Mouse (Mus musculus): ENCODE data around the gene Bcas2. TPM values are rescaled to one million over a fixed set of nuclear protein-coding genes. Genes with fewer than 3 reads are reported as not detected.
"Not testable (repeated sequence)": the region's sequence is repeated elsewhere in the genome, so short reads cannot be mapped to it uniquely, and the experiment has no call there.

Bcas2 gene
- polyA plus RNA-seq, 1 experiment, result 40.9 TPM

DNA sequence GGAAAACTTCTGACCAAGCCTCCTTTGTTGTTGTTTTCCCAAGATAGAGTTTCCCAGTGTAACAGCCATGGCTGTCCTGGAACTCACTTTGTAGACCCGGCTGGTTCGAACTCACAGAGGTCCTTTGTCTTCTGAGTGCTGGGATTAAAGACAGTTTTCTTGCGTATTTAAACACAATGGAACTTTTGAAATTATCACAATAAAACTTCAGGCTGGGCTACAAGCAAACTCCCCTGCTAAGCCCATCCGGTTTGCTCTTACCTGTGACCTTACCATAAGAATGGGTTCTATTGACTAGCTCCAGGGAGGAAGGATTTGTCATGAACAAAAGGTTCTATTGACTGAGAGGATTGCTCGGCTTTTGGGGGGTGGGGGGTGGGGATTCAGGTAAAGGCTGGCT lies 36.3 kb downstream of the Bcas2 start:
- Histone ChIP-seq H3K4me3 (replicated peaks) (no peak overlapping the region), H3K4me1 (ENCODE audit: control insufficient read depth) (no peaks in the 10 kb centered on the region; the same call in 1 of the 2 replicates), H3K36me3 (ENCODE audit: control insufficient read depth) (no peaks in the 10 kb centered on the region), H3K27me3 (ENCODE audit: control insufficient read depth) (no peaks in the 10 kb centered on the region), H3K9me3 (ENCODE audit: control insufficient read depth, low read length) (peaks cover 5% of the 10 kb centered on the region)
- TF ChIP-seq GATA1 (IDR thresholded peaks at IDR 0.05; ENCODE audit: low read length), result no peak
- no peak for TF ChIP-seq TAL1 (IDR thresholded peaks at IDR 0.05; ENCODE audit: low read length)

GRCm38 (mm10) chr3:103208237-103208636 lies 36.8 kb downstream of the Bcas2 start:
- Histone ChIP-seq H3K4me1 (ENCODE audit: control insufficient read depth) (no peaks in the 10 kb centered on the region; the same call in 1 of the 2 replicates), H3K4me3 (replicated peaks) (no peak overlapping the region), H3K27me3 (ENCODE audit: control insufficient read depth) (no peaks in the 10 kb centered on the region), H3K9me3 (ENCODE audit: control insufficient read depth, low read length) (peaks cover 5% of the 10 kb centered on the region), H3K36me3 (ENCODE audit: control insufficient read depth) (no peaks in the 10 kb centered on the region)
- no peak for TF ChIP-seq GATA1 (IDR thresholded peaks at IDR 0.05; ENCODE audit: low read length)
- no peak for TF ChIP-seq TAL1 (IDR thresholded peaks at IDR 0.05; ENCODE audit: low read length)

GRCm38 (mm10) chr3:103211101-103211500 lies 39.6 kb downstream of the Bcas2 start:
- H3K27me3 ChIP-seq (ENCODE audit: control insufficient read depth), result no peaks in the 10 kb centered on the region
- no peak overlapping the region for H3K4me3 ChIP-seq (replicated peaks)
- no peaks in the 10 kb centered on the region; the same call in 1 of the 2 replicates for H3K4me1 ChIP-seq (ENCODE audit: control insufficient read depth)
- TF ChIP-seq GATA1 (IDR thresholded peaks at IDR 0.05; ENCODE audit: low read length), result no peak
- no peak for TF ChIP-seq TAL1 (IDR thresholded peaks at IDR 0.05; ENCODE audit: low read length)
- H3K36me3 ChIP-seq (ENCODE audit: control insufficient read depth), result no peaks in the 10 kb centered on the region
- H3K9me3 ChIP-seq (ENCODE audit: control insufficient read depth, low read length), result 0 out of 2 replicates have a peak, but pooled peaks cover 2% of the 10 kb centered on the region

DNA sequence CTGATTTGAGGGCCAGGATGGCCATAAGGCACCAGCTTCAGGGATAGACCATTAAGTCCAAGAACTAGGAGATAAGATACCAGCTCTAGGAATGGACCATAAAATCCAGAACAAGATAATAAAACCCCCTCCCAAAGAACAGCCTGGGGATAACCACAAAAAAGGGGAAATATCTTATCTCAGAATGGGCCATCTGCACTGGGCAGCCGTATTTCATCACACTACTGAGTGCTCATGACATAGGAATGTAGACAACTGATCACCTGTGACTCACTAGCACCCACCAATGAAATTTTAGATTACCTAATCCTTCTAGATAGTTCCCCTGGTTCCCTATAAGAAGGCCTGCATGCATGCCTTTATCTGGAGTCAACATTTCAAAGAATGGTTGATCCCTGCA lies 40.7 kb downstream of the Bcas2 start:
- no peak overlapping the region for H3K4me3 ChIP-seq (replicated peaks)
- H3K4me1 ChIP-seq (ENCODE audit: control insufficient read depth), result no peaks in the 10 kb centered on the region; the same call in 1 of the 2 replicates
- H3K27me3 ChIP-seq (ENCODE audit: control insufficient read depth), result no peaks in the 10 kb centered on the region
- H3K36me3 ChIP-seq (ENCODE audit: control insufficient read depth), result no peaks in the 10 kb centered on the region
- no peak for TF ChIP-seq GATA1 (IDR thresholded peaks at IDR 0.05; ENCODE audit: low read length)
- no peak for TF ChIP-seq TAL1 (IDR thresholded peaks at IDR 0.05; ENCODE audit: low read length)
- H3K9me3 ChIP-seq (ENCODE audit: control insufficient read depth, low read length), result 0 out of 2 replicates have a peak, but pooled peaks cover 2% of the 10 kb centered on the region

- Histone ChIP-seq H3K36me3 (ENCODE audit: control insufficient read depth) (no peaks in the 10 kb centered on the region), H3K4me1 (ENCODE audit: control insufficient read depth) (no peaks in the 10 kb centered on the region; the same call in 1 of the 2 replicates), H3K4me3 (replicated peaks) (no peak overlapping the region), H3K27me3 (ENCODE audit: control insufficient read depth) (no peaks in the 10 kb centered on the region), H3K9me3 (ENCODE audit: control insufficient read depth, low read length) (0 out of 2 replicates have a peak, but pooled peaks cover 2% of the 10 kb centered on the region)
- TF ChIP-seq TAL1 (IDR thresholded peaks at IDR 0.05; ENCODE audit: low read length) (no peak), GATA1 (IDR thresholded peaks at IDR 0.05; ENCODE audit: low read length) (no peak)
Measured at GRCm38 (mm10) chr3:103213537-103213936, 42.1 kb downstream of the Bcas2 start.

DNA sequence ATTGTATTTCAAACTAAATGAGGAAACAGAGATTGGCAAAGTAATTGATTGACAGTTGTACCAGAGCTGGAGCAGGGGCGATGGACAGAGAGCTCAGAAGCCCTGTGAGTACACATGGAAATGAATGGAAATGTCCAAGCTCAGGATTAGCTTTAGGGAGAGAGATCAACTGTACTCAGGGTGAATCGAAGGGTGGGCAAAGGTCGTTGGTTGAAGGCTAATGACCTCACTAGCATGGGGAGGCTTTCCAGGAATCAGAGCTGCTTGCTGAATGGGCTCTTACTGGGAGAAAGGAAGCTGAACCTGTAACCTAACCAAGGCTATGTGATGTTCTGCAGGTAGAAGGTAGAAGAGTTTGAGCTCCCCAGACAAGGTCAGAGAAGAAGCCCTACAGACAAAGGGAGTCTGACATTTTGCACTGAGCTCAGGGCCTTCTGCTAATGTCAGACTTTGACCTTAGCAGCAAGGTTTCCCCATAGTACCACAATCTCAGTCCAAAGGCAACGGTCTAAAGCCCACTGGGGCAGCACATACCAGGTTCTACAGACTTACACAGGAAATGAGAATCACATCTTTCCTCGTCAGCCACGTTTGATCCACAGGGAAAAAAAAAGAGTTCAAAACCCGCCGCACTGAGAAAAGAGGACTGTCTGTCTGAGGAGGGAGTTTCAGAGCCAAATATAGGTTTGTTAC lies 43.3 kb downstream of the Bcas2 start:
- no peaks in the 10 kb centered on the region; the same call in 1 of the 2 replicates for H3K4me1 ChIP-seq (ENCODE audit: control insufficient read depth)
- 0 out of 2 replicates have a peak, but pooled peaks cover 2% of the 10 kb centered on the region for H3K9me3 ChIP-seq (ENCODE audit: control insufficient read depth, low read length)
- TF ChIP-seq TAL1 (IDR thresholded peaks at IDR 0.05; ENCODE audit: low read length), result no peak
- TF ChIP-seq GATA1 (IDR thresholded peaks at IDR 0.05; ENCODE audit: low read length), result no peak
- no peaks in the 10 kb centered on the region for H3K36me3 ChIP-seq (ENCODE audit: control insufficient read depth)
- H3K27me3 ChIP-seq (ENCODE audit: control insufficient read depth), result no peaks in the 10 kb centered on the region
- no peak overlapping the region for H3K4me3 ChIP-seq (replicated peaks)

- not testable (repeated sequence) for H3K36me3 ChIP-seq (ENCODE audit: control insufficient read depth); H3K27me3 ChIP-seq (ENCODE audit: control insufficient read depth); H3K4me3 ChIP-seq (replicated peaks); H3K4me1 ChIP-seq (ENCODE audit: control insufficient read depth); H3K9me3 ChIP-seq (ENCODE audit: control insufficient read depth, low read length)
Measured at GRCm38 (mm10) chr3:103215399-103215798, 43.9 kb downstream of the Bcas2 start.

- H3K4me1 ChIP-seq (ENCODE audit: control insufficient read depth), result no peaks in the 10 kb centered on the region
- no peak overlapping the region for H3K4me3 ChIP-seq (replicated peaks)
- TF ChIP-seq GATA1 (IDR thresholded peaks at IDR 0.05; ENCODE audit: low read length) (no peak), TAL1 (IDR thresholded peaks at IDR 0.05; ENCODE audit: low read length) (no peak)
- H3K9me3 ChIP-seq (ENCODE audit: control insufficient read depth, low read length), result peaks cover 4% of the 10 kb centered on the region
- no peaks in the 10 kb centered on the region for H3K27me3 ChIP-seq (ENCODE audit: control insufficient read depth)
- no peaks in the 10 kb centered on the region for H3K36me3 ChIP-seq (ENCODE audit: control insufficient read depth)
Measured at GRCm38 (mm10) chr3:103221435-103221834, 50.0 kb downstream of the Bcas2 start.

DNA sequence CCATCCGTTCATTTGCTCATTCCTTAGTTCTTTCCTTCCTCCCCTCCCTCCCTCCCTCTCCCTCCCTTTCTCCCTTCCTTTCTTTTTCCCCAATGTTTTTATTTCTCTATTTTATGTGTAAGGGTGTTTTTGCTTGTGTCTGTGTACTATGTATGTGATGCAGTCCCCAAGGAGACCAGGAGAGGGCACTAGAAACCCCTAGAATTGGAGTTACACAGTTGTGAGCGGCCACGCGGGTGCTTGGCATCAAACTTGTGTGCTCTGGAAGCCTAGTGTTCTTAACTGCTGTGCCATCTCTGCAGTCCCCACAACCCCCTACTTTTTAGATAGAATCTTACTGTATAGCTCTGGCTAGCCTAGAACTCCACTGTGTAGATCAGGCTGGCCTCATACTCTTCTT lies 52.3 kb downstream of the Bcas2 start:
- no peaks in the 10 kb centered on the region for H3K27me3 ChIP-seq (ENCODE audit: control insufficient read depth)
- no peaks in the 10 kb centered on the region for H3K4me1 ChIP-seq (ENCODE audit: control insufficient read depth)
- H3K4me3 ChIP-seq (replicated peaks), result no peak overlapping the region
- peaks cover 16% of the 10 kb centered on the region for H3K9me3 ChIP-seq (ENCODE audit: control insufficient read depth, low read length)
- H3K36me3 ChIP-seq (ENCODE audit: control insufficient read depth), result no peaks in the 10 kb centered on the region
- TF ChIP-seq TAL1 (IDR thresholded peaks at IDR 0.05; ENCODE audit: low read length) (no peak), GATA1 (IDR thresholded peaks at IDR 0.05; ENCODE audit: low read length) (no peak)

All from erythroblast, embryonic 14.5 days (primary cell).